Mouse (Mus musculus) olfactory bulb, adult 2 months (tissue): ENCODE data around the gene Arl5c.

Experiments
- CTCF ChIP-seq: fragments of 200-500 bp; IDR thresholded peaks from 2 replicates; pipeline ENCODE4 v1.5.1; 2012; ENCODE audit warnings: low read depth, mild to moderate bottlenecking, low read length, moderate library complexity; ENCODE audit not compliant: insufficient read depth
- POLR2A ChIP-seq: fragments of 200-500 bp; IDR thresholded peaks from 2 replicates; pipeline ENCODE4 v1.6.1; 2012; ENCODE audit warnings: mild to moderate bottlenecking, low read depth, low read length, moderate library complexity; ENCODE audit not compliant: insufficient read depth

GRCm38 (mm10) chr11:97998074-97998793, 2.3 kb upstream of the Arl5c start:
- TF ChIP-seq CTCF (no peak), POLR2A (no peak)
